Mouse (Mus musculus) liver, adult 2 months (tissue): ENCODE measurements around the gene Gse1. TPM values are rescaled to one million over a fixed set of nuclear protein-coding genes. Genes with fewer than 3 reads are reported as not detected.

Source experiments
- DNase-seq: peaks from one replicate; pipeline ENCODE4 v3.0.0-alpha.2; 2011; ENCODE audit warnings: low read depth, low spot score; ENCODE audit errors: extremely low read depth
- H3K27ac ChIP-seq: fragments of 200-500 bp; replicated peaks from 2 replicates; pipeline ENCODE4 v1.5.1; 2012; ENCODE audit warnings: low read depth, mild to moderate bottlenecking, control low read depth, inconsistent platforms, low read length; ENCODE audit not compliant: insufficient read depth
- H3K27me3 ChIP-seq: fragments of 200-500 bp; 2 replicates; pipeline ENCODE4 v1.6.1; 2012; ENCODE audit warnings: mild to moderate bottlenecking, moderate library complexity, low read length, inconsistent platforms; ENCODE audit not compliant: control insufficient read depth, insufficient read depth
- H3K36me3 ChIP-seq: fragments of 200-500 bp; 2 replicates; pipeline ENCODE4 v1.6.1; 2012; ENCODE audit warnings: low read length, inconsistent platforms; ENCODE audit not compliant: control insufficient read depth, insufficient read depth
- H3K4me1 ChIP-seq: fragments of 200-500 bp; 2 replicates; pipeline ENCODE4 v1.6.1; 2011; ENCODE audit warnings: low read length; ENCODE audit not compliant: control insufficient read depth, insufficient read depth
- H3K4me3 ChIP-seq: fragments of 200-500 bp; 2 replicates; pipeline ENCODE4 v1.5.1; 2011; ENCODE audit warnings: low read depth, mild to moderate bottlenecking, control low read depth, low read length, moderate library complexity; ENCODE audit not compliant: insufficient read depth
- H3K79me2 ChIP-seq: fragments of 200-500 bp; 2 replicates; pipeline ENCODE4 v1.6.1; 2012; ENCODE audit warnings: inconsistent platforms, mild to moderate bottlenecking, low read length, moderate library complexity; ENCODE audit not compliant: control insufficient read depth, insufficient read depth
- H3K9ac ChIP-seq: fragments of 200-500 bp; 2 replicates; pipeline ENCODE4 v1.6.1; 2012; ENCODE audit warnings: low read depth, mild to moderate bottlenecking, control low read depth, inconsistent platforms, low read length
- CTCF ChIP-seq: fragments of 200-500 bp; IDR thresholded peaks from 2 replicates; pipeline ENCODE4 v1.5.1; 2011; ENCODE audit warnings: low read depth, low read length, control low read depth
- POLR2A ChIP-seq: fragments of 200-500 bp; IDR thresholded peaks from 2 replicates; pipeline ENCODE4 v1.6.1; 2011; ENCODE audit warnings: low read length, control low read depth; ENCODE audit not compliant: insufficient read depth; ENCODE audit errors: extremely low read depth
- WGBS: fragments of 180-500 bp; shearing (Covaris S2); methylation state at CpG from one replicate; pipeline ENCODE4 v1.1.7; 2018; 5-methylcytosine and 5-hydroxymethylcytosine counted together
- polyA plus RNA-seq: library from polyadenylated mRNA; depleted of rRNA; stranded (reverse); fragments of >200 nt; gene quantifications from 2 replicates; pipeline ENCODE4 v1.2.3, GENCODE M21; 2012
- total RNA-seq: library from RNA; depleted of rRNA; stranded (reverse); fragments of >200 nt; gene quantifications from 2 replicates; pipeline ENCODE4 v1.2.3, GENCODE M21; 2014

The Gse1 gene
- total and polyA plus RNA-seq, 2 experiments = 2.6 to 10.0 TPM

- no peak overlapping the region for H3K27ac ChIP-seq
- DNase-seq = no peak
- no peak overlapping the region for H3K4me3 ChIP-seq
- H3K9ac ChIP-seq = no peak overlapping the region
- 78% methylated on average over 8 of the region's 8 CpGs for WGBS
- H3K4me1 ChIP-seq = peaks cover 5% of the 10 kb centered on the region; the same call in 1 of the 2 replicates
- no peaks in the 10 kb centered on the region for H3K27me3 ChIP-seq
- no peaks in the 10 kb centered on the region for H3K36me3 ChIP-seq
- no peaks in the 10 kb centered on the region for H3K79me2 ChIP-seq
- TF ChIP-seq CTCF (no peak), POLR2A (no peak)
These were observed 305.8 kb downstream of the Gse1 start for GRCm38 (mm10) chr8:120534080-120534479.

- Histone ChIP-seq H3K9ac (no peak overlapping the region), H3K27ac (no peak overlapping the region), H3K79me2 (peaks cover 5% of the 10 kb centered on the region; the same call in 1 of the 2 replicates), H3K27me3 (no peaks in the 10 kb centered on the region), H3K4me1 (peaks cover 11% of the 10 kb centered on the region), H3K4me3 (no peak overlapping the region; the same call in 1 of the 2 replicates), H3K36me3 (no peaks in the 10 kb centered on the region)
- WGBS = 40% methylated on average over 14 of the region's 14 CpGs
- TF ChIP-seq CTCF (peak; percentile 100), POLR2A (no peak)
- DNase-seq = peak; percentile 75
These were observed 306.5 kb downstream of the Gse1 start for GRCm38 (mm10) chr8:120534504-120535368.

- H3K4me1 ChIP-seq = peaks cover 18% of the 10 kb centered on the region
- H3K27me3 ChIP-seq = no peaks in the 10 kb centered on the region
- DNase-seq = no peak
- peak overlapping the region; percentile 70 for H3K4me3 ChIP-seq
- peaks cover 14% of the 10 kb centered on the region; the same call in 1 of the 2 replicates for H3K79me2 ChIP-seq
- peak overlapping the region; percentile 83 for H3K9ac ChIP-seq
- no peak for TF ChIP-seq POLR2A
- TF ChIP-seq CTCF = no peak
- no peaks in the 10 kb centered on the region for H3K36me3 ChIP-seq
- 2% methylated on average over 79 of the region's 79 CpGs for WGBS
- H3K27ac ChIP-seq = peak overlapping the region; percentile 15; the same call in 1 of the 2 replicates
These were observed 307.4 kb downstream of the Gse1 start for GRCm38 (mm10) chr8:120535452-120536305.

- Histone ChIP-seq H3K9ac (peak overlapping the region; percentile 89), H3K27ac (peak overlapping the region; percentile 80), H3K27me3 (no peaks in the 10 kb centered on the region), H3K4me1 (peaks cover 18% of the 10 kb centered on the region), H3K4me3 (peak overlapping the region; percentile 70), H3K79me2 (peaks cover 17% of the 10 kb centered on the region; the same call in 1 of the 2 replicates), H3K36me3 (no peaks in the 10 kb centered on the region)
- DNase-seq = no peak
- TF ChIP-seq POLR2A (no peak), CTCF (no peak)
- under 1% methylated on average over 61 of the region's 61 CpGs for WGBS
These were observed 308.3 kb downstream of the Gse1 start for GRCm38 (mm10) chr8:120536306-120537206.

- peak overlapping the region; percentile 70 for H3K4me3 ChIP-seq
- H3K27me3 ChIP-seq = no peaks in the 10 kb centered on the region
- peak; percentile 84 for DNase-seq
- no peaks in the 10 kb centered on the region for H3K36me3 ChIP-seq
- WGBS = 1% methylated on average over 71 of the region's 79 CpGs
- TF ChIP-seq CTCF (no peak), POLR2A (peak; percentile 49; the same call in 1 of the 2 replicates)
- peaks cover 23% of the 10 kb centered on the region for H3K79me2 ChIP-seq
- peaks cover 25% of the 10 kb centered on the region for H3K4me1 ChIP-seq
- H3K9ac ChIP-seq = peak overlapping the region; percentile 89
- H3K27ac ChIP-seq = peak overlapping the region; percentile 80
These were observed 309.1 kb downstream of the Gse1 start for GRCm38 (mm10) chr8:120537207-120537817.
